Mouse (Mus musculus) bone marrow, adult 2 months (tissue): ENCODE measurements around the gene Cacna1c.

Experiments
- CTCF ChIP-seq: fragments of 200-500 bp; IDR thresholded peaks from 2 replicates; pipeline ENCODE4 v1.5.1; 2011; ENCODE audit warnings: low read length, control low read depth; ENCODE audit not compliant: control insufficient read depth, insufficient read depth
- POLR2A ChIP-seq: fragments of 200-500 bp; IDR thresholded peaks from 2 replicates; pipeline ENCODE4 v1.6.1; 2011; ENCODE audit warnings: low read depth, mild to moderate bottlenecking, control low read depth, low read length, borderline replicate concordance; ENCODE audit not compliant: control insufficient read depth

DNA sequence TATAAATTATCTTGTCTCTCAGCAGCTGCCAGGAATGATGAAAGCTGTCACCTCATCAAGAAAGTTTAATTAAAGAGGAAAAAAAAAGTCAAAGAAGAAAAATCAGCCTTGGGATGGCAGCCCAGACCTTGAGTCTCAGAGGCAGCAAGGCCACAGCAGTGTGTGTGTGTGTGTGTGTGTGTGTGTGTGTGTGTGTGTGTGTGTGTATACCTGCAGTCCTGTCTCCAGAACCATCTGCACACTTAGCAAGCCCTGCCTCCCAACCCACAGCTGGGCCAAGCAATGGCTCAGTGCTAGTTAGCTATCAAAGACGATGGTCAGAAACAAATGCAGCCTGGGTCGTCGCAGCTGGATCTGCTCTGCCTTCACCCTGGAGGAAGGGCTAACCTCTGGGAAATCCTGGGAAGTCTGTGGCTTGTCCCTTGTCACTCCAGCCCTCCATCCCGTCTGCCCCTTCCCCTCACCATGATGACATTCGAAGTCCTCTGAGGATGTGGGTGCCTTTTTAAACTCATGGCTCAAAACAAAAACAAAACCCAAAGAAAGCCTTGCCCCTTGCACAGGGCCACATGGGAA, 378.2 kb downstream of the Cacna1c start:
- TF ChIP-seq CTCF: no peak
- no peak for TF ChIP-seq POLR2A
